Mouse (Mus musculus): ENCODE results near the gene Orc4. TPM values are rescaled to one million over a fixed set of nuclear protein-coding genes. Genes with fewer than 3 reads are reported as not detected.

Gene Orc4
- polyA plus RNA-seq (2014; fragmentation: Illumina TruSeq; extraction: RNeasy Lipid Tissue Mini Kit (QIAGEN cat#74804); ENCODE audit: low read depth, low replicate concordance): 44.8 TPM

DNA sequence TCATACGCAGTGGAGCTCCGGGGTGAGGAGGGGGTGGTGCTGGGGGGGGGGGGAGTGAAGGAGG is at the start of gene Orc4:
TSS of gene Orc4 (minus strand) at position 26 of the 64 bp plus-strand sequence.

DNA sequence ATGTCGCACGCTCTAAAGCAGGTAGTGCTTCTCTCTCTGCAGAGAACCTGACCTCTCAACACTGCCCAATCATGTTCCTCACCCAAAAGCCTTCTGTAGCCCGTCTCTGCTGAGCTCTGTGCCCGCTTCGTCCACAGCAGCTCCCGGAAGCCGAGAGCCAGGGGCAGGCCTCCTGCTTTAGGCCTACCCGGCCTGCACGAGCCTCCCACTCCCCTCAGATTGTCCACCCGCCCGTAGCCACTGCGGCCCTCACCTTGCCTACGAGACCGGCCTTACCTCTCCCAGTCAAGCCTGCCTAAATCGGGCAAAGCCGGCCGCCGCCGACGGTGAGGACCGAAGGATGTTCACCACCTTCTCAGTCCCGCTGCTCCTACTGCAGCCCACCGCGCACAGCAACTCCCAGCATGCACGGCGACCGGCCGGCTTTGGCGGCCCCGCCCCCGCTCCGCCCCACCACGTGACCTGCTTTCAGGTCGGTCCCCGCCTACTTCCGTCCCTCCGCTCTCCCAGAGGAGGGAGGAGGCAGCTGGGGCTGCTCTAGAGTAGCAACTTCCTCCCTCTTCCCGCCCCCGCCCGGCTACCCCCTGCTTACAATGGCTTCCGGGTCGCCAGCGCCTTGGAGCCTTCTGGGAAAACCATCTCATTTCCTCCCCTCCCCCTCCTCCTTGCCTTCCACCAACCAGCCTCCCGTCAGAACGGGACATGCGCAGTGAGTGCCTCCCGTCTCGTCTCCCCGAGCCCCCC is 1.1 kb downstream of the Orc4 start, which contains the start of gene Mbd5:
TSS of gene Mbd5 (plus strand) at position 668 of the 744 bp plus-strand sequence.

Other genes starting within 250 kb of the Orc4 start
- 9.3 TPM for gene Acvr2a, start 136.2 kb downstream of the Orc4 start, polyA plus RNA-seq (2014; fragmentation: Illumina TruSeq; extraction: RNeasy Lipid Tissue Mini Kit (QIAGEN cat#74804); ENCODE audit: low read depth, low replicate concordance)
- gene Mbd5, start 769 bp downstream of the Orc4 start, polyA plus RNA-seq (2014; fragmentation: Illumina TruSeq; extraction: RNeasy Lipid Tissue Mini Kit (QIAGEN cat#74804); ENCODE audit: low read depth, low replicate concordance): 14.4 TPM